Mouse (Mus musculus) spleen, adult 2 months (tissue): ENCODE measurements around the gene Ehbp1.

Source experiments
- CTCF ChIP-seq: fragments of 200-500 bp; IDR thresholded peaks from 2 replicates; pipeline ENCODE4 v1.5.1; 2011; ENCODE audit warnings: mild to moderate bottlenecking, inconsistent platforms; ENCODE audit not compliant: insufficient read depth, insufficient read length, insufficient replicate concordance; ENCODE audit errors: extremely low read depth
- POLR2A ChIP-seq: fragments of 200-500 bp; IDR thresholded peaks from 2 replicates; pipeline ENCODE4 v1.6.1; 2011; ENCODE audit warnings: low read depth, low read length, inconsistent platforms

DNA sequence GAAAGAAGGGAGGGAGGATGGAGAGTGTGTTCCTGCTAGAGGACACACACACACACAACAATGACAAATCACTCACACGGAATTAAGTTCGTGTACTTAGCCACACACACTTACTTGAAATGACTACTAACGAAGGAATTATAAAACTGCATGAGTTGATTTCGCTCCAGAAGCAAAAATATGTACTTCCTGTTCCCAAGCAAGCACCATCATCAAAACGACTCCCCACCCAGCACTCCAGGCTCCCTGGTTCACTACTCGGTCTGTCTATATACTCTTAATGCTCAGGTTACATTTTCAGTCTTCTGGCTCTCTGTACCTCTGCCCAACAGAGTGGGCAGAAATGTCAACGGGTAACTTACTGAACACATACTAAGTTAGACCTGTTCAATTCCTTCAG, 68.7 kb downstream of the Ehbp1 start:
- TF ChIP-seq POLR2A (no peak), CTCF (no peak)
